Mouse (Mus musculus) ES-E14 (cell line): ENCODE results near the gene Nt5c2.

ENCODE experiments used
- CHD2 ChIP-seq: IDR thresholded peaks from 2 replicates; pipeline ENCODE4 v1.6.1; 2014; ENCODE audit warnings: mild to moderate bottlenecking, low read depth, low read length, inconsistent platforms
- MAFK ChIP-seq: IDR thresholded peaks from 2 replicates; pipeline ENCODE4 v1.6.1; 2014; ENCODE audit warnings: mild to moderate bottlenecking, low read depth, low read length, inconsistent platforms; ENCODE audit not compliant: insufficient read depth
- ZC3H11A ChIP-seq: IDR thresholded peaks from 2 replicates; pipeline ENCODE4 v1.6.1; 2012; ENCODE audit warnings: low read depth, mild to moderate bottlenecking, inconsistent platforms, low read length, borderline replicate concordance
- ZNF384 ChIP-seq: IDR thresholded peaks from 2 replicates; pipeline ENCODE4 v1.6.1; 2012; ENCODE audit warnings: low read depth, low read length, inconsistent platforms

DNA sequence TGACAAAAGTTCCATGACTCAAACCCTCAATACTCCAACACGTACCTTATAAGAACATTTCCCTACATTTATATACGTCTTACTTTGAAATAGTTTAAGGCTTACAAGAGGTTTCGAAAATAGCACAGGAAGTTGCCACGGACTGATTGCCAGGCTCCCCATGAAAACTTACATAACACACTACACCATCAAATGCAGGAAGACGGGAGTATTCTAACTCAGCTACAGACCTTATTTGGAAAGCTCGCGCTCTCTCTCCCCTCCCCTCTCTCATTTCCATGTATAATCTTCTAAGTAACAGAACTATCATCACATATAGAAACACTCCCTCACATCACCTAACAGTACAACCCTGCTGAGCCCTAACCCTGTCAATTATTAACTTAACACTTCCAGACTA, 5.5 kb downstream of the Nt5c2 start:
- TF ChIP-seq ZC3H11A = no peak
- no peak for TF ChIP-seq MAFK
- TF ChIP-seq CHD2 = no peak
- TF ChIP-seq ZNF384 = no peak
